Mouse (Mus musculus): Measurements from ENCODE around the gene Trim50.
A peak's percentile ranks its signal among the peaks of the same experiment; 100 is the strongest.

Trim50 gene

GRCm38 (mm10) chr5:135352995-135353394, at the start of gene Trim50:
Trim50 (plus strand) TSS chr5:135353295.
- no peak for DNase-seq (ENCODE audit: low read depth, low spot score)

- DNase-seq (ENCODE audit: low read depth, low spot score): peak; percentile 76
These were observed 46.7 kb upstream of the Trim50 start for GRCm38 (mm10) chr5:135306321-135306965.

GRCm38 (mm10) chr5:135316177-135316576, 36.9 kb upstream of the Trim50 start:
- no peak for DNase-seq (ENCODE audit: low read depth, low spot score)

GRCm38 (mm10) chr5:135319856-135320255, 33.2 kb upstream of the Trim50 start:
- peak; percentile 41 for DNase-seq (ENCODE audit: low read depth, low spot score)

- peak; percentile 27 for DNase-seq (ENCODE audit: low read depth, low spot score)
These were observed 30.9 kb upstream of the Trim50 start for GRCm38 (mm10) chr5:135322197-135322596.

- DNase-seq (ENCODE audit: low read depth, low spot score): no peak
These were observed 26.9 kb upstream of the Trim50 start for GRCm38 (mm10) chr5:135326121-135326659.

GRCm38 (mm10) chr5:135329471-135329870, 23.6 kb upstream of the Trim50 start:
- DNase-seq (ENCODE audit: low read depth, low spot score): no peak

- DNase-seq (ENCODE audit: low read depth, low spot score): no peak
These were observed 22.9 kb upstream of the Trim50 start for GRCm38 (mm10) chr5:135330201-135330600.

GRCm38 (mm10) chr5:135331161-135331560, 21.9 kb upstream of the Trim50 start:
- DNase-seq (ENCODE audit: low read depth, low spot score): no peak

- no peak for DNase-seq (ENCODE audit: low read depth, low spot score)
These were observed 15.5 kb upstream of the Trim50 start for GRCm38 (mm10) chr5:135337575-135337974.

GRCm38 (mm10) chr5:135345989-135346388, 7.1 kb upstream of the Trim50 start:
- no peak for DNase-seq (ENCODE audit: low read depth, low spot score)

GRCm38 (mm10) chr5:135346430-135346829, 6.7 kb upstream of the Trim50 start:
- DNase-seq (ENCODE audit: low read depth, low spot score): no peak

- no peak for DNase-seq (ENCODE audit: low read depth, low spot score)
These were observed 5.5 kb upstream of the Trim50 start for GRCm38 (mm10) chr5:135347511-135348011.

GRCm38 (mm10) chr5:135349862-135350261, 3.2 kb upstream of the Trim50 start, which contains the start of gene Fkbp6:
Fkbp6 (minus strand) TSS chr5:135350044.
- DNase-seq (ENCODE audit: low read depth, low spot score): peak; percentile 64

- DNase-seq (ENCODE audit: low read depth, low spot score): no peak
These were observed 1.5 kb upstream of the Trim50 start for GRCm38 (mm10) chr5:135351606-135352005.

- DNase-seq (ENCODE audit: low read depth, low spot score): peak; percentile 85
These were observed 469 bp downstream of the Trim50 start for GRCm38 (mm10) chr5:135353564-135353963.

GRCm38 (mm10) chr5:135356090-135356489, 3.0 kb downstream of the Trim50 start:
- no peak for DNase-seq (ENCODE audit: low read depth, low spot score)

- DNase-seq (ENCODE audit: low read depth, low spot score): no peak
These were observed 4.5 kb downstream of the Trim50 start for GRCm38 (mm10) chr5:135357556-135357955.

GRCm38 (mm10) chr5:135359772-135360171, 6.7 kb downstream of the Trim50 start:
- no peak for DNase-seq (ENCODE audit: low read depth, low spot score)

GRCm38 (mm10) chr5:135362572-135362971, 9.5 kb downstream of the Trim50 start:
- DNase-seq (ENCODE audit: low read depth, low spot score): no peak

- peak; percentile 82 for DNase-seq (ENCODE audit: low read depth, low spot score)
These were observed 10.4 kb downstream of the Trim50 start for GRCm38 (mm10) chr5:135363540-135363939.

- no peak for DNase-seq (ENCODE audit: low read depth, low spot score)
These were observed 14.7 kb downstream of the Trim50 start for GRCm38 (mm10) chr5:135367841-135368240.

GRCm38 (mm10) chr5:135368312-135368711, 15.2 kb downstream of the Trim50 start:
- no peak for DNase-seq (ENCODE audit: low read depth, low spot score)

Measured in ES-CJ7 (cell line).